Mouse (Mus musculus) stomach, embryonic 16.5 days (tissue): ENCODE results near the gene Scn1b. TPM values are rescaled to one million over a fixed set of nuclear protein-coding genes. Genes with fewer than 3 reads are reported as not detected.

Source experiments
- ATAC-seq: fragments of 200-750 bp; cut with Nextera tagmentation; 2 replicates; pipeline ENCODE4 v1.8.0; 2017; ENCODE audit warnings: moderate number of reproducible peaks, moderate TSS enrichment; ENCODE audit not compliant: insufficient read depth, low FRiP score
- H3K27ac ChIP-seq: fragments of 300-500 bp; sonication (generic); 2 replicates; pipeline ENCODE4 v1.5.1; 2014; ENCODE audit warnings: low read length
- H3K27me3 ChIP-seq: fragments of 300-500 bp; sonication (generic); 2 replicates; pipeline ENCODE4 v1.6.1; 2014; ENCODE audit warnings: low read length, control low read depth, mixed read lengths; ENCODE audit not compliant: control insufficient read depth, insufficient read depth
- H3K36me3 ChIP-seq: fragments of 300-500 bp; sonication (generic); 2 replicates; pipeline ENCODE4 v1.6.1; 2014; ENCODE audit warnings: low read length; ENCODE audit not compliant: control insufficient read depth, insufficient read depth
- H3K4me1 ChIP-seq: fragments of 300-500 bp; sonication (generic); 2 replicates; pipeline ENCODE4 v1.6.1; 2014; ENCODE audit warnings: low read length, control low read depth, mixed read lengths; ENCODE audit not compliant: control insufficient read depth, insufficient read depth
- H3K4me2 ChIP-seq: fragments of 300-500 bp; sonication (generic); 2 replicates; pipeline ENCODE4 v1.6.1; 2014; ENCODE audit warnings: low read depth, low read length, mixed read lengths
- H3K4me3 ChIP-seq: fragments of 300-500 bp; sonication (generic); replicated peaks from 2 replicates; pipeline ENCODE4 v1.5.1; 2014; ENCODE audit warnings: mild to moderate bottlenecking, low read length
- H3K9ac ChIP-seq: fragments of 300-500 bp; sonication (generic); 2 replicates; pipeline ENCODE4 v1.6.1; 2014; ENCODE audit warnings: low read length
- H3K9me3 ChIP-seq: fragments of 300-500 bp; sonication (generic); replicated peaks from 2 replicates; pipeline ENCODE4 v1.6.1; 2016; ENCODE audit warnings: low read length, control low read depth; ENCODE audit not compliant: control insufficient read depth
- WGBS: fragments of 180-500 bp; shearing (Covaris S2); extraction: QIAGEN DNeasy Blood & Tissue Kit; methylation state at CpG from one replicate; pipeline ENCODE4 v1.1.7; 2014; 5-methylcytosine and 5-hydroxymethylcytosine counted together
- polyA plus RNA-seq: library from polyadenylated mRNA; unstranded; fragments of >200 nt; fragmentation: Nextera tagmentation; extraction: Ambion mirVana; gene quantifications from 2 replicates; pipeline ENCODE4 v1.2.1, GENCODE M21; 2015

Gene Scn1b
- polyA plus RNA-seq, 1 experiment from 2014 or later = 1.4 TPM

- peaks cover 14% of the 10 kb centered on the region for H3K4me1 ChIP-seq
- ATAC-seq = no peak
- 35% methylated on average over 5 of the region's 5 CpGs for WGBS
These were observed 48.8 kb downstream of the Scn1b start for GRCm38 (mm10) chr7:31077885-31078445.

DNA sequence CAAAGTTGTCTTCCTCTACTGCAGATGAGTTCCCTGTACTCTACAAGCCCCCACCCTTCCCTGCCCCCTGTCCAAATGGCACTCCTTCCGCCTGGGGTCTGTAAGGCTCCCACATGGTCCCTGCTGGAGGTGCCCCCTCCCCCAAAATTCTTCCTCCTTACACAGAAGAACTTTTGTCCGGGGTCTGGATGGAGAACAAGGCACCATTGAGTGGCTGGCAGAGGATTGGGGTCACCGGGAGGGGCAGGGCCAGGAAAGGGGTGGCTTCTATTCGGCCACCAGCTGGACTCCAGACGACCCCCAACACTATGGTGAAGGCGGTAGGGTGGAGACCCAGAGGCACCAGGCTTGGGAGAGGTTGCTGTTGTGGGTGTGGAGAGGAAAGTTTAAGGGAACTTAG is 49.3 kb downstream of the Scn1b start:
- Histone ChIP-seq H3K27ac (peak overlapping the region; percentile 89; the same call in 1 of the 2 replicates), H3K4me1 (peaks cover 10% of the 10 kb centered on the region), H3K4me2 (no peak overlapping the region), H3K9me3 (no peaks in the 10 kb centered on the region), H3K9ac (no peak overlapping the region), H3K27me3 (no peaks in the 10 kb centered on the region), H3K4me3 (no peak overlapping the region), H3K36me3 (no peaks in the 10 kb centered on the region)
- no peak for ATAC-seq
- 47% methylated on average over 6 of the region's 6 CpGs for WGBS

More at GRCm38 (mm10) chr7:31077885-31078445, 48.8 kb downstream of the Scn1b start:
- no peak overlapping the region for H3K4me2 ChIP-seq
- no peak overlapping the region for H3K9ac ChIP-seq
- H3K27ac ChIP-seq = no peak overlapping the region; the same call in 1 of the 2 replicates
- H3K36me3 ChIP-seq = no peaks in the 10 kb centered on the region
- H3K4me3 ChIP-seq = no peak overlapping the region
- H3K27me3 ChIP-seq = no peaks in the 10 kb centered on the region
- H3K9me3 ChIP-seq = no peaks in the 10 kb centered on the region

DNA sequence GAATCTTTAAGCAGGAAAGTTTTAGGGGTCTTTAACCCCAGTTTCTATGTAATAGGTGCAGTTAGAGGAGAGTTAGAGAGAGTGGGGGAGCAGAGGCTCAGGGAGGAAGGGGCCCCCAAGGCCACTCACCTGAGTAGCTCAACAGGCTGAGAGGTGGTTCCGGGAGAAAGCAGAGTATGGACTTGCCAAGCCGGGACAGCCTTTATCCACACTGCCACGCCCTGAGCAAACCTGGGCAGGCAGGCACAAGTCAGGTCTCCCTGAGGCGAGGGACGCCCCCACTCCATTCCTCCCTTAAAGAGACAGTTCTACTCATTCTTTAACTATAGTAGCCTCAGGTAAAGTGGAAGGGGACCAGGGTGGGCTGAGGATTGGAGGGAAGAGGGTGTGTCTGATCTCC is 50.3 kb downstream of the Scn1b start, which contains the start of gene Fxyd3:
TSS of gene Fxyd3 (minus strand) at position 213 of the 400 bp plus-strand sequence.
- H3K27me3 ChIP-seq = no peaks in the 10 kb centered on the region
- 44% methylated on average over 5 of the region's 5 CpGs for WGBS
- peak within 1 kb of the TSS; percentile 53 for H3K4me2 ChIP-seq
- H3K4me1 ChIP-seq = peaks cover 12% of the 10 kb centered on the region
- peak within 1 kb of the TSS; percentile 73 for H3K9ac ChIP-seq
- no peaks in the 10 kb centered on the region for H3K36me3 ChIP-seq
- peak within 1 kb of the TSS; percentile 52 for H3K4me3 ChIP-seq
- ATAC-seq = peak; percentile 77
- no peaks in the 10 kb centered on the region for H3K9me3 ChIP-seq
- peak within 1 kb of the TSS; percentile 89 for H3K27ac ChIP-seq

- no peaks in the 10 kb centered on the region for H3K27me3 ChIP-seq
- no peaks in the 10 kb centered on the region for H3K9me3 ChIP-seq
- peak overlapping the region; percentile 89 for H3K27ac ChIP-seq
- WGBS = 55% methylated on average over 5 of the region's 5 CpGs
- peak overlapping the region; percentile 56; the same call in 1 of the 2 replicates for H3K9ac ChIP-seq
- no peak for ATAC-seq
- H3K4me3 ChIP-seq = peak overlapping the region; percentile 52
- H3K36me3 ChIP-seq = no peaks in the 10 kb centered on the region
- H3K4me1 ChIP-seq = peaks cover 20% of the 10 kb centered on the region
- H3K4me2 ChIP-seq = peak overlapping the region; percentile 53
These were observed 52.1 kb downstream of the Scn1b start for GRCm38 (mm10) chr7:31074713-31075069.

- no peak for ATAC-seq
These were observed 52.6 kb downstream of the Scn1b start for GRCm38 (mm10) chr7:31074061-31074712.

DNA sequence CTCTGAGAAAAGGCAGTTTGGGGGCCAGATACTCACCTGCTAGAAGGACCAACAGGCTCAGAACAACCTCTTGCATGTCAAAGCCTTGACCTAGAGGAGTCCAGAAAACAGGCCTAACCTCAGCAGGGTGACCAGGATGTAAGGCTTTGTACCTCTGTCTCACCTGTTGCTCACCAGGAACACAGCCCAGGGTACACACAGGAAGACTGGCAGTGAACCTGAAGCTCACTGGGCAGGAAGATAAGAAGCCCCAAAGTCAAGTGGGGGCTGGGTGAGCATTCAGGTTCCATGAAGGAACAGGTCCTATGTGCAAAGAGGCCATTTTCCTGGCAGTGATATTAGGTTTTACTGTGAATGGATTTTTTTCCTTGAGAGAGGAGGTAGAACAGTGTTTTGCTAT is 53.3 kb downstream of the Scn1b start:
- peak overlapping the region; percentile 53 for H3K4me2 ChIP-seq
- peak; percentile 54; the same call in 1 of the 2 replicates for ATAC-seq
- no peaks in the 10 kb centered on the region for H3K9me3 ChIP-seq
- H3K36me3 ChIP-seq = no peaks in the 10 kb centered on the region
- peak overlapping the region; percentile 52 for H3K4me3 ChIP-seq
- peak overlapping the region; percentile 89 for H3K27ac ChIP-seq
- H3K4me1 ChIP-seq = peaks cover 23% of the 10 kb centered on the region
- no peaks in the 10 kb centered on the region for H3K27me3 ChIP-seq
- H3K9ac ChIP-seq = peak overlapping the region; percentile 56

More at GRCm38 (mm10) chr7:31074061-31074712, 52.6 kb downstream of the Scn1b start:
- Histone ChIP-seq H3K9ac (peak overlapping the region; percentile 56), H3K4me1 (peaks cover 20% of the 10 kb centered on the region), H3K4me2 (peak overlapping the region; percentile 53), H3K27ac (peak overlapping the region; percentile 89), H3K4me3 (peak overlapping the region; percentile 52), H3K36me3 (no peaks in the 10 kb centered on the region), H3K9me3 (no peaks in the 10 kb centered on the region), H3K27me3 (no peaks in the 10 kb centered on the region)
- WGBS = 39% methylated on average over 7 of the region's 7 CpGs

- H3K9me3 ChIP-seq = no peaks in the 10 kb centered on the region
- no peaks in the 10 kb centered on the region for H3K36me3 ChIP-seq
- H3K27ac ChIP-seq = peak overlapping the region; percentile 89
- H3K4me3 ChIP-seq = peak overlapping the region; percentile 28
- WGBS = 25% methylated on average over 9 of the region's 9 CpGs
- no peak for ATAC-seq
- H3K4me1 ChIP-seq = peaks cover 21% of the 10 kb centered on the region
- H3K9ac ChIP-seq = no peak overlapping the region
- no peaks in the 10 kb centered on the region for H3K27me3 ChIP-seq
- H3K4me2 ChIP-seq = peak overlapping the region; percentile 53
These were observed 54.5 kb downstream of the Scn1b start for GRCm38 (mm10) chr7:31072326-31072725.

DNA sequence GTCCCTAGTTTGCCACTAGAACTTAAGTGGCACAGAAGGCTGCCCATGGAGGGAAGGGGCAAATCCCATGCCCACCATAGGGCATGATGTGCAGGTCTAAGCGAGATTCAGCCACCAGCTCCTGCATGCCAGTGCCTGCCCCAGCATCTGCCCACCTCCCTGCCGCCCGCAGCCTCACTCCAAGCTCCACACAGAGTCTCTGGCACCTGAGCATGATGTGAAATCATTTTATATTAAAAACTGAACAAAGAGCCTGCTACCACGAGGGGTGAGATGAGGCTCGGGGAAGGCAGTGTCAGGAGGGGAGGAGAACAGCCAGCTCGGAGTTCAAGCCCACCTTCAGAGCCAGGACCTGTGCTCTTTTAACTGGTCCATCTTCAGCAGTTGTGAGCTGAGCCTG is 56.5 kb downstream of the Scn1b start:
- no peak overlapping the region for H3K4me2 ChIP-seq
- no peaks in the 10 kb centered on the region for H3K9me3 ChIP-seq
- peaks cover 22% of the 10 kb centered on the region for H3K4me1 ChIP-seq
- H3K27me3 ChIP-seq = no peaks in the 10 kb centered on the region
- no peak overlapping the region; the same call in none of the 2 replicates for H3K9ac ChIP-seq
- H3K36me3 ChIP-seq = no peaks in the 10 kb centered on the region
- no peak overlapping the region for H3K4me3 ChIP-seq
- ATAC-seq = no peak
- WGBS = 72% methylated on average over 6 of the region's 6 CpGs
- H3K27ac ChIP-seq = no peak overlapping the region

DNA sequence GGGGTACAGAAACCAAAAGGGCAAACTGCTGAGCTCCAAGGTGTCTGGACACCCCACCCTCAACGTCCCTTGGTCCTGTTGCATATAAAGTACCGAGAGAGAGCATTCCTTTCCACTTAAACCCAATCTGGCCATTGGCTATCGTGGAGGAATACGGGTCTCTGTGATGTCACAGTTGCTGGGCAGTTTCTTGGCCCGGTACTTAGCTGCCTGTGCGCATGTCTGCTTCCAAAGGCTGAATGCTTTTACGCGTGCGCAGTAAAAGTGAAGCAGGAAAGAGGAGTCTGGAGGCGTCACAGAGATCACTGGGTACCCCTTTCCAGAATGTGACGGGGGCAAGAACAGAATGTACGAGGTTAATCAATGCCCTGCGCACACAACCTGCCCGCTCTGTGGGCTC is 57.3 kb downstream of the Scn1b start:
- 85% methylated on average over 14 of the region's 14 CpGs for WGBS
- H3K27me3 ChIP-seq = no peaks in the 10 kb centered on the region

More for the DNA sequence above, 57.3 kb downstream of the Scn1b start:
- Histone ChIP-seq H3K4me1 (peaks cover 22% of the 10 kb centered on the region), H3K36me3 (no peaks in the 10 kb centered on the region), H3K4me3 (no peak overlapping the region), H3K9me3 (no peaks in the 10 kb centered on the region), H3K4me2 (no peak overlapping the region), H3K27ac (no peak overlapping the region), H3K9ac (no peak overlapping the region)
- ATAC-seq = no peak
